Mouse (Mus musculus) ES-E14 (cell line): ENCODE data around the gene Gprin2.

ENCODE experiments used
- CHD2 ChIP-seq: IDR thresholded peaks from 2 replicates; pipeline ENCODE4 v1.6.1; 2014; ENCODE audit warnings: mild to moderate bottlenecking, low read depth, low read length, inconsistent platforms
- HCFC1 ChIP-seq: IDR thresholded peaks from 2 replicates; pipeline ENCODE4 v1.6.1; 2012; ENCODE audit warnings: low read length, inconsistent platforms, borderline replicate concordance; ENCODE audit not compliant: insufficient read depth
- ZC3H11A ChIP-seq: IDR thresholded peaks from 2 replicates; pipeline ENCODE4 v1.6.1; 2012; ENCODE audit warnings: low read depth, mild to moderate bottlenecking, inconsistent platforms, low read length, borderline replicate concordance
- ZNF384 ChIP-seq: IDR thresholded peaks from 2 replicates; pipeline ENCODE4 v1.6.1; 2012; ENCODE audit warnings: low read depth, low read length, inconsistent platforms

DNA sequence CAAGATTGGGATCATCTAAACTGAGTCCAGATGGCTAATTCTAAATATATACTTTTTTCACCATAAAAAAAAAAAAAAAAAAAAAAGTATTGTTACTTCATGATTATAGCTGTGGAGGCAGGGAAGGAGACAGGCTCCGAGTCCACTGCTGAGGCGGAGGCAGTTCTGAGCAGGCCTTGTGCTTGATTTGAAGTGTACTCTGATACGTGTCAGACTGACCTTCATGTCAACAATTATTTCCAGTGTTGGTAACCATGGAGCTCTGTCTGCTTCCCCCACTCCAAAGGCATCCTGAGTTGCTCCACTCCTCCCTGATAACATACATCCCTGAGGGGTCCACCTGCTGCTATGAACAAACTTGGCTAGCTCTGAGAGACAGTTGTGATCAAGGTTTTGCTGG lies 30.3 kb downstream of the Gprin2 start:
- TF ChIP-seq ZNF384 (no peak), CHD2 (no peak), HCFC1 (no peak), ZC3H11A (no peak)
